Mouse (Mus musculus): ENCODE measurements around the gene Pla2r1. TPM values are rescaled to one million over a fixed set of nuclear protein-coding genes. Genes with fewer than 3 reads are reported as not detected.

Gene Pla2r1
- polyA plus RNA-seq, 1 experiment, result 0.79 TPM

DNA sequence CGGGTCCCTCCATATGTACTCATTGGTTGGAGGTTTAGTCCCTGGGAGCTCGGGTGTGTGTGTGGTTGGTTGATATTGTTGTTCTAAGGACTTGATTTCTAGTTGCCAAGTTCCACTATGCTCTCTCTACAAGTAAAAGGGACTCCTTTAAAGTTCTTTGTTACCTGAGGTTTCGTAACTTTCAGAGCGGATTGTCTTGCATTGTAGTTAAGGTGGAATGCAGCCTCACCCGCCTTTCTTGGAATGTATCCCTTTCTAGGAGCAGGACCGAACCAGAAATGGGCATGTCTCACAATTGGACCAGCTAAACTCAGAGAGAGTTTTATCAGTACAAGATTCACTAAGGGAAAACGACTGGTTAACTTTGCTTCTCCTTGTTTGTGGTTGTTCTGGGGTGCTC lies 141.9 kb downstream of the Pla2r1 start:
- Histone ChIP-seq H3ac (ENCODE audit: control insufficient read depth, insufficient read length) (no peak overlapping the region), H3K4me2 (ENCODE audit: low read depth) (no peak overlapping the region), H3K4me3 (no peak overlapping the region), H3K79me2 (ENCODE audit: control insufficient read depth, insufficient read depth) (no peaks in the 10 kb centered on the region), H3K27me3 (ENCODE audit: control insufficient read depth, insufficient read depth, insufficient read length) (no peaks in the 10 kb centered on the region), H3K36me3 (ENCODE audit: control insufficient read depth, insufficient read depth) (no peaks in the 10 kb centered on the region)
- no peak for TF ChIP-seq SRF (IDR thresholded peaks at IDR 0.05; ENCODE audit: control insufficient read depth, insufficient read length, low read depth)
- TF ChIP-seq POLR2A (IDR thresholded peaks at IDR 0.05; ENCODE audit: insufficient read length, low read depth), result no peak
- no peak for TF ChIP-seq MYOD1 (IDR thresholded peaks at IDR 0.05; ENCODE audit: control insufficient read depth in 1 of 3, insufficient read length in 2 of 3, low read depth in 2 of 3)
- no peak for TF ChIP-seq TCF12 (IDR thresholded peaks at IDR 0.05; ENCODE audit: insufficient read depth, poor library complexity, severe bottlenecking)
- no peak for TF ChIP-seq E2F4 (IDR thresholded peaks at IDR 0.05; ENCODE audit: insufficient read depth)
- TF ChIP-seq REST (IDR thresholded peaks at IDR 0.05; ENCODE audit: insufficient read depth, insufficient read length), result no peak
- TF ChIP-seq MAX (IDR thresholded peaks at IDR 0.05; ENCODE audit: low read depth), result no peak
- no peak for TF ChIP-seq CEBPB (IDR thresholded peaks at IDR 0.05; ENCODE audit: insufficient read depth, poor library complexity, severe bottlenecking)
- no peak for TF ChIP-seq TCF3 (IDR thresholded peaks at IDR 0.05; ENCODE audit: insufficient read length, low read depth)
- no peak for TF ChIP-seq USF1 (IDR thresholded peaks at IDR 0.05; ENCODE audit: low read depth)
- TF ChIP-seq POLR2AphosphoS2 (IDR thresholded peaks at IDR 0.05; ENCODE audit: insufficient read length, low read depth), result no peak
- no peak for TF ChIP-seq MYOG (IDR thresholded peaks at IDR 0.05; ENCODE audit: control insufficient read depth in 1 of 3, insufficient read depth in 1 of 3, insufficient read length in 2 of 3, low read depth in 2 of 3)

DNA sequence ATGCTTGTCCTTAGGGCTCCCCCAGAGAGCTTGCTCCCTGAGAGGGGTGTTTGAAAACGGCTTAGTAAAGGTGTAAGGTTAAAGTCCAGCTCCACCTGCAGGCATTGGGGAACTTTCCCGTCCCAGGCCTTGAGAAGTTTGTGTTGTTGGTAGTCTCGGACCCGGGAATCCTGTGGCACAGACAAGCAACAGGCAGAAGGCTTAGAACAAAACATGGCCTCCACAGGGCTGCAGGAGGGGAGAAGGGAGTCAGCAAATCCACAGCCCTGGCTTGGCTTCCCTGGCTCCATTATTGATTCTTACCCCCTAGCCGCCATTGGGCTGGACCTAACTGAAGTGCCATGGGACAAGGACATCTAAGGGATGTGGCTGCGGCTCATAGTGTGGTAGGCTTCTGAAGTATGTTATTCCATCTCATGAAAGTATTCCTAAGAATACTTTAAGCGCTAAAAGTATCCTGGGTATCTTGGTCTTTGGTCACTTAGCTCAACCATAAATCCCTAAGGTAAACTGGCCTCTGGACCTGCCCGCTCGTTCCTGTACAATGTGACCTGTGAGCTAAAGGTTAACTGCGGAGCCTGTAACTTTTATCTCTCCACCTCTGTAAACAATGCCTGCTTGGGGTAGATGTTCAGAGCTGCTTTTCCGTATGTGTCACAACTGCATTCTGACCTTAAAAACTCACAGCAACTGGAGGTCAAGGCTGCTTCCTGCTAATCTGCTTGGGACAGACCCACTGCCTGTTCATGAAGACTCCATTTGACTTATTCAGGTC lies 142.9 kb downstream of the Pla2r1 start:
- Histone ChIP-seq H3K4me3 (no peak overlapping the region), H3K4me2 (ENCODE audit: low read depth) (no peak overlapping the region), H3ac (ENCODE audit: control insufficient read depth, insufficient read length) (no peak overlapping the region), H3K36me3 (ENCODE audit: control insufficient read depth, insufficient read depth) (no peaks in the 10 kb centered on the region), H3K79me2 (ENCODE audit: control insufficient read depth, insufficient read depth) (no peaks in the 10 kb centered on the region), H3K27me3 (ENCODE audit: control insufficient read depth, insufficient read depth, insufficient read length) (no peaks in the 10 kb centered on the region)
- TF ChIP-seq E2F4 (IDR thresholded peaks at IDR 0.05; ENCODE audit: insufficient read depth), result no peak
- TF ChIP-seq TCF12 (IDR thresholded peaks at IDR 0.05; ENCODE audit: insufficient read depth, poor library complexity, severe bottlenecking), result no peak
- no peak for TF ChIP-seq REST (IDR thresholded peaks at IDR 0.05; ENCODE audit: insufficient read depth, insufficient read length)
- TF ChIP-seq USF1 (IDR thresholded peaks at IDR 0.05; ENCODE audit: low read depth), result no peak
- TF ChIP-seq POLR2A (IDR thresholded peaks at IDR 0.05; ENCODE audit: insufficient read length, low read depth), result no peak
- TF ChIP-seq TCF3 (IDR thresholded peaks at IDR 0.05; ENCODE audit: insufficient read length, low read depth), result no peak
- TF ChIP-seq MYOD1 (IDR thresholded peaks at IDR 0.05; ENCODE audit: control insufficient read depth in 1 of 3, insufficient read length in 2 of 3, low read depth in 2 of 3), result no peak
- no peak for TF ChIP-seq SRF (IDR thresholded peaks at IDR 0.05; ENCODE audit: control insufficient read depth, insufficient read length, low read depth)
- TF ChIP-seq MYOG (IDR thresholded peaks at IDR 0.05; ENCODE audit: control insufficient read depth in 1 of 3, insufficient read depth in 1 of 3, insufficient read length in 2 of 3, low read depth in 2 of 3), result no peak
- no peak for TF ChIP-seq CEBPB (IDR thresholded peaks at IDR 0.05; ENCODE audit: insufficient read depth, poor library complexity, severe bottlenecking)

DNA sequence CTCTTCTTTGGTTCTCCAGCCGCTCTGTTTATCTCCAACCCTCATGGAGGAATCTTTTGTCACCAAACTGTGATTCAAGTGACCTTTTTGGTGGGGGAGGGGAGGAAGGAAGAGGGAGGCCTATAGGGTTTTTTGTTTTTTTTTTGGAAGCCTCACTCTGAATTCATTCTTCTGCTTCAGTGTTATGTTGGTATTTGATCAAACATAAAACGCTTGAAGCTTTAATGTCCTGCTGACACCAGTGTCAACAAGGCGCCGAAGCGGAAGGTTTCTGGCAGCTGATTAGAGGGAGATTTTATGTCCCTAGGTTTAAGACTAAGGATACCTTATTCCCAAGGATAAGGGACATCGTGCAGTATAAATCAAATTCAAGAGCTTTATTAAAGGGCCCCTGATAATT lies 143.9 kb downstream of the Pla2r1 start:
- no peak overlapping the region for H3ac ChIP-seq (ENCODE audit: control insufficient read depth, insufficient read length)
- no peak for TF ChIP-seq SRF (IDR thresholded peaks at IDR 0.05; ENCODE audit: control insufficient read depth, insufficient read length, low read depth)
- TF ChIP-seq USF1 (IDR thresholded peaks at IDR 0.05; ENCODE audit: low read depth), result no peak
- TF ChIP-seq MYOD1 (IDR thresholded peaks at IDR 0.05; ENCODE audit: control insufficient read depth in 1 of 3, insufficient read length in 2 of 3, low read depth in 2 of 3), result no peak
- TF ChIP-seq MAX (IDR thresholded peaks at IDR 0.05; ENCODE audit: low read depth), result no peak
- no peak for TF ChIP-seq CEBPB (IDR thresholded peaks at IDR 0.05; ENCODE audit: insufficient read depth, poor library complexity, severe bottlenecking)
- no peak for TF ChIP-seq TCF3 (IDR thresholded peaks at IDR 0.05; ENCODE audit: insufficient read length, low read depth)
- TF ChIP-seq REST (IDR thresholded peaks at IDR 0.05; ENCODE audit: insufficient read depth, insufficient read length), result no peak
- no peak overlapping the region for H3K4me2 ChIP-seq (ENCODE audit: low read depth)
- H3K4me3 ChIP-seq, result no peak overlapping the region
- H3K79me2 ChIP-seq (ENCODE audit: control insufficient read depth, insufficient read depth), result no peaks in the 10 kb centered on the region
- H3K36me3 ChIP-seq (ENCODE audit: control insufficient read depth, insufficient read depth), result no peaks in the 10 kb centered on the region
- no peaks in the 10 kb centered on the region for H3K27me3 ChIP-seq (ENCODE audit: control insufficient read depth, insufficient read depth, insufficient read length)

DNA sequence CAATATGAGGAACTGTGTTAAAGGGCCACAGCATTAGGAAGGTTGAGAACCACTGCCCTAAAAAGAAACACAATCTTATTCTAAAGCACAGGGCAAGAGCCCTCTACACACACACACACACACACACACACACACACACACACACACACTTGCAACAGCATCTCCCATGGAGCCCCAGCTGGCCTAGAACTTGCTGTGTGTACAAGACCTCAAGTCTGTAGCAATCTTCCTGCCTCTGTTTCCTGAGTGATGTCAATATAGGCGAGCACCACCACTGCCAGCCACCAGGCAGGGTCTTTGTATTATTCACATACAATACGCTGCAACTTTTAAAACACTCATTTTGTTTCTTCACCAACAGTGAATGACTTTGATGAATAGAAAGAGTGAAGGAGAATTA lies 145.7 kb downstream of the Pla2r1 start:
- H3K4me3 ChIP-seq, result no peak overlapping the region
- no peaks in the 10 kb centered on the region for H3K36me3 ChIP-seq (ENCODE audit: control insufficient read depth, insufficient read depth)
- H3K4me2 ChIP-seq (ENCODE audit: low read depth), result no peak overlapping the region
- no peak overlapping the region for H3ac ChIP-seq (ENCODE audit: control insufficient read depth, insufficient read length)
- H3K79me2 ChIP-seq (ENCODE audit: control insufficient read depth, insufficient read depth), result no peaks in the 10 kb centered on the region
- H3K27me3 ChIP-seq (ENCODE audit: control insufficient read depth, insufficient read depth, insufficient read length), result no peaks in the 10 kb centered on the region
- TF ChIP-seq REST (IDR thresholded peaks at IDR 0.05; ENCODE audit: insufficient read depth, insufficient read length) (no peak), MAX (IDR thresholded peaks at IDR 0.05; ENCODE audit: low read depth) (no peak), MYOD1 (IDR thresholded peaks at IDR 0.05; ENCODE audit: control insufficient read depth in 1 of 3, insufficient read length in 2 of 3, low read depth in 2 of 3) (no peak), TCF12 (IDR thresholded peaks at IDR 0.05; ENCODE audit: insufficient read depth, poor library complexity, severe bottlenecking) (no peak), POLR2AphosphoS2 (IDR thresholded peaks at IDR 0.05; ENCODE audit: insufficient read length, low read depth) (no peak), E2F4 (IDR thresholded peaks at IDR 0.05; ENCODE audit: insufficient read depth) (no peak)

DNA sequence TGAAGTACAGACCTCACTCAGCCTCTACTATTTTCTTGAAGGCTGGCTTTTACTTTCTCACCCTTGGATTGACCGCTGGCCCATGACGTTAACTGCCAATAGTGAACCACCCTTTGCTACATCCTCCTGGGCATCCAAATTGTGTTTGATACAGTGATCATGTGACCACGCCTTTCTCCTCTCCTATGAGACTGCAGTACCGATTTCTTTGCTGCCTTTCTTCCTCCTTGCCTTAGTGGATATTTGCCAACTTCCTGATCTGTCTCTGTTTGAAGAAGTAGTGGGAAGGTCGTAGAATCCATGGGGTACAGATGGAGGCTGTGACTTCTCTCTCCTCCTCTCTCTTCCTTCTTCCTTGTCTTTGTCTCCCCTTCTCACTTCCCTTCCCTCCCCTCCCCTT lies 147.7 kb downstream of the Pla2r1 start:
- Histone ChIP-seq H3K4me3 (no peak overlapping the region), H3K27me3 (ENCODE audit: control insufficient read depth, insufficient read depth, insufficient read length) (no peaks in the 10 kb centered on the region), H3ac (ENCODE audit: control insufficient read depth, insufficient read length) (no peak overlapping the region), H3K79me2 (ENCODE audit: control insufficient read depth, insufficient read depth) (no peaks in the 10 kb centered on the region), H3K36me3 (ENCODE audit: control insufficient read depth, insufficient read depth) (no peaks in the 10 kb centered on the region), H3K4me2 (ENCODE audit: low read depth) (no peak overlapping the region)
- TF ChIP-seq TCF12 (IDR thresholded peaks at IDR 0.05; ENCODE audit: insufficient read depth, poor library complexity, severe bottlenecking), result no peak
- TF ChIP-seq MAX (IDR thresholded peaks at IDR 0.05; ENCODE audit: low read depth), result no peak
- no peak for TF ChIP-seq POLR2AphosphoS2 (IDR thresholded peaks at IDR 0.05; ENCODE audit: insufficient read length, low read depth)
